Mouse (Mus musculus) C2C12 (cell line): Measurements from ENCODE around the gene Ndufv1. TPM values are rescaled to one million over a fixed set of nuclear protein-coding genes. Genes with fewer than 3 reads are reported as not detected.
A peak's percentile ranks its signal among the peaks of the same experiment; 100 is the strongest.
"Not testable (repeated sequence)": the region's sequence is repeated elsewhere in the genome, so short reads cannot be mapped to it uniquely, and the experiment has no call there.

Experiments used
- H3K27me3 ChIP-seq: one replicate; pipeline ENCODE4 v1.6.1; 2011; ENCODE audit not compliant: control insufficient read depth, insufficient read depth, insufficient read length
- H3K36me3 ChIP-seq: one replicate; pipeline ENCODE4 v1.6.1; 2011; ENCODE audit not compliant: control insufficient read depth, insufficient read depth
- H3K4me3 ChIP-seq: one replicate; pipeline ENCODE4 v1.5.1; 2011; ENCODE audit warnings: mild to moderate bottlenecking, control low read depth; ENCODE audit not compliant: poor library complexity, insufficient read depth, severe bottlenecking
- H3K79me2 ChIP-seq: one replicate; pipeline ENCODE4 v1.6.1; 2011; ENCODE audit not compliant: control insufficient read depth, insufficient read depth
- H3K79me3 ChIP-seq: one replicate; pipeline ENCODE4 v1.6.1; 2011; ENCODE audit warnings: low read depth, control low read depth
- H3ac ChIP-seq: one replicate; pipeline ENCODE3; 2011; ENCODE audit warnings: low read depth; ENCODE audit not compliant: control insufficient read depth, insufficient read length
- CEBPB ChIP-seq: IDR thresholded peaks from one replicate; pipeline ENCODE4 v1.6.1; 2011; ENCODE audit warnings: low read depth, mild to moderate bottlenecking, control low read depth, moderate library complexity
- CTCF ChIP-seq: IDR thresholded peaks from one replicate; pipeline ENCODE4 v1.5.1; 2011; ENCODE audit not compliant: control insufficient read depth, insufficient read depth, insufficient read length
- FOSL1 ChIP-seq: IDR thresholded peaks from one replicate; pipeline ENCODE4 v1.8.0; 2011; ENCODE audit warnings: mild to moderate bottlenecking, low read length; ENCODE audit not compliant: poor library complexity, insufficient read depth, severe bottlenecking
- MAX ChIP-seq: IDR thresholded peaks from one replicate; pipeline ENCODE4 v1.6.1; 2011; ENCODE audit warnings: mild to moderate bottlenecking, control low read depth
- MYOD1 ChIP-seq: IDR thresholded peaks from one replicate; pipeline ENCODE4 v1.6.1; 2011; ENCODE audit warnings: low read depth; ENCODE audit not compliant: control insufficient read depth, insufficient read length
- MYOG ChIP-seq: IDR thresholded peaks from one replicate; pipeline ENCODE4 v1.6.1; 2011; ENCODE audit not compliant: control insufficient read depth, insufficient read length; ENCODE audit errors: extremely low read depth
- USF1 ChIP-seq: IDR thresholded peaks from one replicate; pipeline ENCODE4 v1.6.1; 2011; ENCODE audit warnings: low read depth, mild to moderate bottlenecking, control low read depth, moderate library complexity
- polyA plus RNA-seq: library from polyadenylated mRNA; unstranded; fragments of >200 nt; fragmentation: generic; extraction: Trizol; gene quantifications from one replicate; pipeline ENCODE4 v1.2.1, GENCODE M21; 2012; ENCODE audit warnings: missing spikeins

Ndufv1 gene
- polyA plus RNA-seq, 1 experiment: 254 TPM

GRCm38 (mm10) chr19:4054613-4055012 lies 42.0 kb upstream of the Ndufv1 start:
- no peaks in the 10 kb centered on the region for H3K36me3 ChIP-seq
- TF ChIP-seq MYOG (no peak), CEBPB (no peak), CTCF (no peak), MYOD1 (no peak), USF1 (no peak), FOSL1 (no peak), MAX (no peak)
- H3ac ChIP-seq: no peak overlapping the region
- no peaks in the 10 kb centered on the region for H3K27me3 ChIP-seq
- H3K79me2 ChIP-seq: no peaks in the 10 kb centered on the region
- no peaks in the 10 kb centered on the region for H3K79me3 ChIP-seq
- H3K4me3 ChIP-seq: no peak overlapping the region

- Histone ChIP-seq H3ac (no peak overlapping the region), H3K36me3 (no peaks in the 10 kb centered on the region), H3K79me2 (no peaks in the 10 kb centered on the region), H3K4me3 (no peak overlapping the region), H3K27me3 (no peaks in the 10 kb centered on the region), H3K79me3 (no peaks in the 10 kb centered on the region)
- no peak for TF ChIP-seq MYOD1
- TF ChIP-seq CEBPB: no peak
- TF ChIP-seq MYOG: no peak
- no peak for TF ChIP-seq FOSL1
- no peak for TF ChIP-seq CTCF
- no peak for TF ChIP-seq USF1
- no peak for TF ChIP-seq MAX
Observed at GRCm38 (mm10) chr19:4052516-4053030, 40.0 kb upstream of the Ndufv1 start.

GRCm38 (mm10) chr19:4051741-4052515 lies 39.3 kb upstream of the Ndufv1 start:
- TF ChIP-seq FOSL1 (no peak), CTCF (peak; percentile 71)
- Histone ChIP-seq H3K4me3 (no peak overlapping the region), H3ac (no peak overlapping the region), H3K27me3 (no peaks in the 10 kb centered on the region), H3K79me2 (no peaks in the 10 kb centered on the region), H3K36me3 (no peaks in the 10 kb centered on the region), H3K79me3 (no peaks in the 10 kb centered on the region)

GRCm38 (mm10) chr19:4051016-4051415 lies 38.4 kb upstream of the Ndufv1 start:
- no peak overlapping the region for H3ac ChIP-seq
- no peaks in the 10 kb centered on the region for H3K36me3 ChIP-seq
- no peak overlapping the region for H3K4me3 ChIP-seq
- H3K79me2 ChIP-seq: no peaks in the 10 kb centered on the region
- no peaks in the 10 kb centered on the region for H3K27me3 ChIP-seq
- H3K79me3 ChIP-seq: no peaks in the 10 kb centered on the region
- TF ChIP-seq CTCF: no peak
- TF ChIP-seq CEBPB: no peak
- TF ChIP-seq MYOG: no peak
- no peak for TF ChIP-seq MYOD1
- TF ChIP-seq FOSL1: no peak

GRCm38 (mm10) chr19:4049069-4049468 lies 36.5 kb upstream of the Ndufv1 start:
- H3K27me3 ChIP-seq, H3K79me2 ChIP-seq, H3K36me3 ChIP-seq, H3K4me3 ChIP-seq, H3ac ChIP-seq, H3K79me3 ChIP-seq: not testable (repeated sequence)

GRCm38 (mm10) chr19:4047859-4048258 lies 35.3 kb upstream of the Ndufv1 start:
- no peak overlapping the region for H3ac ChIP-seq
- TF ChIP-seq USF1 (no peak), FOSL1 (no peak), MYOG (no peak), CTCF (no peak), CEBPB (no peak), MAX (no peak), MYOD1 (no peak)
- H3K27me3 ChIP-seq: no peaks in the 10 kb centered on the region

GRCm38 (mm10) chr19:4046866-4047254 lies 34.3 kb upstream of the Ndufv1 start:
- Histone ChIP-seq H3K4me3 (no peak overlapping the region), H3K27me3 (no peaks in the 10 kb centered on the region), H3K36me3 (no peaks in the 10 kb centered on the region), H3K79me3 (no peaks in the 10 kb centered on the region), H3ac (no peak overlapping the region), H3K79me2 (no peaks in the 10 kb centered on the region)
- TF ChIP-seq CTCF (no peak), MYOG (no peak), FOSL1 (no peak), MYOD1 (no peak), USF1 (no peak), CEBPB (no peak), MAX (no peak)

More at GRCm38 (mm10) chr19:4047859-4048258, 35.3 kb upstream of the Ndufv1 start:
- no peaks in the 10 kb centered on the region for H3K79me3 ChIP-seq
- no peak overlapping the region for H3K4me3 ChIP-seq
- no peaks in the 10 kb centered on the region for H3K36me3 ChIP-seq
- H3K79me2 ChIP-seq: no peaks in the 10 kb centered on the region
